Mouse (Mus musculus) kidney, embryonic 16.5 days (tissue): ENCODE results near the gene Cdca8. TPM values are rescaled to one million over a fixed set of nuclear protein-coding genes. Genes with fewer than 3 reads are reported as not detected.

ENCODE experiments used
- ATAC-seq: fragments of 200-750 bp; cut with Nextera tagmentation; 2 replicates; pipeline ENCODE4 v1.8.0; 2017; ENCODE audit warnings: moderate TSS enrichment; ENCODE audit not compliant: low FRiP score, low TSS enrichment
- H3K27ac ChIP-seq: fragments of 300-500 bp; sonication (generic); 2 replicates; pipeline ENCODE4 v1.5.1; 2014; ENCODE audit warnings: low read length
- H3K27me3 ChIP-seq: fragments of 300-500 bp; sonication (generic); 2 replicates; pipeline ENCODE4 v1.6.1; 2014; ENCODE audit warnings: low read length, control low read depth, mixed read lengths; ENCODE audit not compliant: insufficient read depth
- H3K36me3 ChIP-seq: fragments of 300-500 bp; sonication (generic); 2 replicates; pipeline ENCODE4 v1.6.1; 2014; ENCODE audit warnings: low read length, control low read depth, mixed read lengths; ENCODE audit not compliant: insufficient read depth
- H3K4me1 ChIP-seq: fragments of 300-500 bp; sonication (generic); 2 replicates; pipeline ENCODE4 v1.6.1; 2014; ENCODE audit warnings: low read length, control low read depth, mixed read lengths; ENCODE audit not compliant: insufficient read depth
- H3K4me2 ChIP-seq: fragments of 300-500 bp; sonication (generic); replicated peaks from 2 replicates; pipeline ENCODE4 v1.6.1; 2014; ENCODE audit warnings: low read depth, low read length
- H3K4me3 ChIP-seq: fragments of 300-500 bp; sonication (generic); 2 replicates; pipeline ENCODE4 v1.5.1; 2014; ENCODE audit warnings: mild to moderate bottlenecking, low read length
- H3K9ac ChIP-seq: fragments of 300-500 bp; sonication (generic); replicated peaks from 2 replicates; pipeline ENCODE4 v1.6.1; 2014; ENCODE audit warnings: low read length
- H3K9me3 ChIP-seq: fragments of 300-500 bp; sonication (generic); 2 replicates; pipeline ENCODE4 v1.6.1; 2016; ENCODE audit warnings: low read length, control low read depth
- WGBS: fragments of 180-500 bp; shearing (Covaris S2); extraction: QIAGEN DNeasy Blood & Tissue Kit; methylation state at CpG from one replicate; pipeline ENCODE4 v1.1.7; 2014; 5-methylcytosine and 5-hydroxymethylcytosine counted together
- polyA plus RNA-seq: library from polyadenylated mRNA; unstranded; fragments of >200 nt; fragmentation: Nextera tagmentation; extraction: Ambion mirVana; gene quantifications from 2 replicates; pipeline ENCODE4 v1.2.1, GENCODE M21; 2015

Gene Cdca8
- polyA plus RNA-seq, 1 experiment from 2014 or later = 149 TPM

- ATAC-seq = no peak
- 85% methylated on average over 2 of the region's 2 CpGs for WGBS
- Histone ChIP-seq H3K4me1 (no peaks in the 10 kb centered on the region), H3K4me3 (no peak overlapping the region), H3K27ac (no peak overlapping the region), H3K9me3 (no peaks in the 10 kb centered on the region), H3K9ac (no peak overlapping the region), H3K4me2 (no peak overlapping the region), H3K36me3 (no peaks in the 10 kb centered on the region), H3K27me3 (no peaks in the 10 kb centered on the region)
Observed at GRCm38 (mm10) chr4:124973296-124973695, 34.2 kb upstream of the Cdca8 start.

GRCm38 (mm10) chr4:124972316-124972715 is 33.2 kb upstream of the Cdca8 start:
- H3K4me2 ChIP-seq = no peak overlapping the region
- H3K4me3 ChIP-seq = no peak overlapping the region
- H3K36me3 ChIP-seq = no peaks in the 10 kb centered on the region
- H3K9me3 ChIP-seq = no peaks in the 10 kb centered on the region
- no peaks in the 10 kb centered on the region for H3K27me3 ChIP-seq
- WGBS = 45% methylated on average over 9 of the region's 9 CpGs
- H3K27ac ChIP-seq = no peak overlapping the region
- no peak for ATAC-seq
- H3K9ac ChIP-seq = no peak overlapping the region
- no peaks in the 10 kb centered on the region for H3K4me1 ChIP-seq

DNA sequence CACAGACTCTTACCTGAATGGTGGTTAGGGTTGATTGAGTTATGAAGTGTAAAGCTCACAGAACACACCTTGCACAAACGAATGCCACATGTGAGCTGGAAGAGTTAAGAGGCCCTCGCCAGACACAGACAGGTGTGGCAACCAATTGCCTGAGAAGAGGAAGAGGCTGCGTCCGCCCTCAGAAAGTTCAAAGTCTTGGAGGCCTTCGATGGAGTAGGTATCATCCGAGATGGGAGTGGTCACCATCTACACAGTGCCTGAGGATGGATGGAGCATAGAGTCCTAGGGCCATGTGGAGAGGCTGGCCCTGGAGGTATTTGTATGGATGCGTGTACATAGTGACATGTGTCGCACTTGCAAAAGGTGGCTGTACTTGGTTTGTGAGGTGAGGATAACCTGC is 32.0 kb upstream of the Cdca8 start:
- no peak for ATAC-seq
- no peak overlapping the region for H3K4me2 ChIP-seq
- H3K27me3 ChIP-seq = no peaks in the 10 kb centered on the region
- 83% methylated on average over 8 of the region's 8 CpGs for WGBS
- no peaks in the 10 kb centered on the region for H3K9me3 ChIP-seq
- no peak overlapping the region for H3K4me3 ChIP-seq
- no peaks in the 10 kb centered on the region for H3K4me1 ChIP-seq
- H3K36me3 ChIP-seq = no peaks in the 10 kb centered on the region
- no peak overlapping the region for H3K9ac ChIP-seq
- no peak overlapping the region for H3K27ac ChIP-seq

DNA sequence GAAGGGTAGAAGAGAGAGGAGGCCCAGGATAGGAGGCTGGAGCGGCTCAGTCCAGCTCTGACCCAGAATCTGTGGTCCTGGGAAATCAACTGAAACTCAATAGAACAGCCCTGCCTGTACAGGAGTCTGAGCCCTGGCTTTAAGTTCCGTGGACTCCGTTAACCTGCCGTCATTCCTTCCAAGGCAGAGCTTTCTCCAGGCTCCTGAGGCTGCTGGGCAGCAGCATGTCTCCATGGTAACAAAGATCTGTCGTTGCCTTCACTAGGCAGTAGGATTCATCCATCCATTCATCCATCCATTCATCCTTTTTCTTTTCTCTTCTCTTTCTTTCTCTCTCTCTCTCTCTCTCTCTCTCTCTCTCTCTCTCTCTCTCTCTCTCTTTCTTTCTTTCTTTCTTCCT is 31.6 kb upstream of the Cdca8 start:
- Histone ChIP-seq H3K4me1 (no peaks in the 10 kb centered on the region), H3K27ac (no peak overlapping the region), H3K27me3 (no peaks in the 10 kb centered on the region), H3K9me3 (no peaks in the 10 kb centered on the region), H3K36me3 (no peaks in the 10 kb centered on the region), H3K9ac (no peak overlapping the region), H3K4me3 (no peak overlapping the region), H3K4me2 (no peak overlapping the region)
- 55% methylated on average over 5 of the region's 5 CpGs for WGBS
- no peak for ATAC-seq

- Histone ChIP-seq H3K36me3 (no peaks in the 10 kb centered on the region), H3K27me3 (no peaks in the 10 kb centered on the region), H3K27ac (no peak overlapping the region), H3K4me1 (peaks cover 3% of the 10 kb centered on the region), H3K9me3 (no peaks in the 10 kb centered on the region), H3K4me3 (no peak overlapping the region), H3K4me2 (no peak overlapping the region), H3K9ac (no peak overlapping the region)
- 67% methylated on average over 11 of the region's 11 CpGs for WGBS
- ATAC-seq = no peak
Observed at GRCm38 (mm10) chr4:124970194-124970593, 31.1 kb upstream of the Cdca8 start.

GRCm38 (mm10) chr4:124969219-124969848 is 30.2 kb upstream of the Cdca8 start:
- H3K4me3 ChIP-seq = no peak overlapping the region
- ATAC-seq = no peak
- H3K27ac ChIP-seq = no peak overlapping the region
- no peak overlapping the region for H3K9ac ChIP-seq
- H3K27me3 ChIP-seq = no peaks in the 10 kb centered on the region
- no peak overlapping the region for H3K4me2 ChIP-seq
- H3K9me3 ChIP-seq = no peaks in the 10 kb centered on the region
- 81% methylated on average over 7 of the region's 7 CpGs for WGBS
- H3K36me3 ChIP-seq = no peaks in the 10 kb centered on the region
- H3K4me1 ChIP-seq = peaks cover 6% of the 10 kb centered on the region

DNA sequence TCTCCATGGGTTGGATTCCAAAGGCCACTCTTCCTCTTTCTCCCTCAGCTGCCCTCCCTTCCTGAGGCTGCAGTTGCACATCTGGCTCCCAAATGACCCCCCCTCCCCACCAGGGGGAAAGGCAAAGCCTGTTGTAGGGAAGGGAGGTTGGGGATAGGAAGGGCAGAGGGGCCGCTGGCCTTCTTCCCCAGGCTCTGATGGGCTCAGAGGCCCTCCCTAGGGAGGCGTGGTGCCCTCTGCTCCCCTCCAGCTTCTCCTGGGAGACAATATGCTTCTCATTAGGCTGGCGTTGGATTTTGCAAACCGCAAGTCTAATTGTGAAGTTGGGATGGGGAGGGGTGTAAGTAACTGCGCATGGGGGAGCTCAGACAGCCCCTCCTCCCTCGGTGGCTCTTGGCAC is 29.6 kb upstream of the Cdca8 start:
- Histone ChIP-seq H3K4me2 (no peak overlapping the region), H3K36me3 (no peaks in the 10 kb centered on the region), H3K4me1 (peaks cover 6% of the 10 kb centered on the region), H3K9me3 (no peaks in the 10 kb centered on the region), H3K9ac (no peak overlapping the region), H3K27ac (no peak overlapping the region), H3K27me3 (no peaks in the 10 kb centered on the region), H3K4me3 (no peak overlapping the region)
- 58% methylated on average over 6 of the region's 6 CpGs for WGBS
- no peak for ATAC-seq

GRCm38 (mm10) chr4:124964912-124965599 is 25.9 kb upstream of the Cdca8 start:
- peak; percentile 52; the same call in 1 of the 2 replicates for ATAC-seq

GRCm38 (mm10) chr4:124962576-124962975 is 23.5 kb upstream of the Cdca8 start:
- peaks cover 21% of the 10 kb centered on the region for H3K4me1 ChIP-seq
- H3K36me3 ChIP-seq = no peaks in the 10 kb centered on the region
- H3K4me3 ChIP-seq = no peak overlapping the region
- no peak overlapping the region for H3K9ac ChIP-seq
- no peak overlapping the region for H3K27ac ChIP-seq
- H3K27me3 ChIP-seq = no peaks in the 10 kb centered on the region
- no peak for ATAC-seq
- WGBS = 46% methylated on average over 11 of the region's 11 CpGs
- H3K4me2 ChIP-seq = no peak overlapping the region
- H3K9me3 ChIP-seq = no peaks in the 10 kb centered on the region

More at GRCm38 (mm10) chr4:124964912-124965599, 25.9 kb upstream of the Cdca8 start:
- H3K36me3 ChIP-seq = no peaks in the 10 kb centered on the region
- no peak overlapping the region for H3K4me2 ChIP-seq
- 18% methylated on average over 8 of the region's 8 CpGs for WGBS
- H3K4me1 ChIP-seq = peaks cover 6% of the 10 kb centered on the region
- no peak overlapping the region for H3K27ac ChIP-seq
- no peak overlapping the region for H3K9ac ChIP-seq
- H3K27me3 ChIP-seq = no peaks in the 10 kb centered on the region
- H3K9me3 ChIP-seq = no peaks in the 10 kb centered on the region
- no peak overlapping the region for H3K4me3 ChIP-seq

DNA sequence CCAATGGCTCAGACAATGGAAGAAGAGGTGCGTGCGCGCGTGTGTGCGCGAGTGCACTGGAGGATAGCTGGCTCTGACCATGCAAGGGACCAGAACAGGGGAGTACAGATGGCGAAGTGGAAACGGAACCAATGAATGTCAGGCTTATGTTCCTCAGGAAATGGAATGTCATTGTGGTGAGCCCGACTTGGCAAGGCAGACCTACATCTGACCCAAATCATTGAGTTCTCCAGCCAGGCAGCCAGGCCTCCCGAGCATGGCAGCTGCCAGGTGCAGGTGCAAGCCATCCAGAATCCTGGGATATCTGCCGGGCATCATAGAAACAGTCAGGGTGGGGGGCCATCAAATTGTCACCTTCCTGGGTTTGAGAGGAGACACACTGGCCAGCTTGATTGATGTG is 21.8 kb upstream of the Cdca8 start:
- WGBS = 83% methylated on average over 11 of the region's 11 CpGs
- Histone ChIP-seq H3K9me3 (no peaks in the 10 kb centered on the region), H3K4me3 (no peak overlapping the region), H3K4me2 (no peak overlapping the region), H3K9ac (no peak overlapping the region), H3K4me1 (peaks cover 21% of the 10 kb centered on the region), H3K27ac (no peak overlapping the region), H3K36me3 (no peaks in the 10 kb centered on the region), H3K27me3 (no peaks in the 10 kb centered on the region)
- ATAC-seq = no peak
